Mouse (Mus musculus) spleen, postnatal 14 days (tissue): ENCODE measurements around the gene Sdhb.

Source experiments
- DNase-seq, 2 experiments: peaks; one replicate each; pipeline ENCODE4 v3.0.0; 2021 to 2022; ENCODE audit warnings: low spot score in 2 of 2

The Sdhb gene

GRCm38 (mm10) chr4:140960781-140961466 is at the start of gene Sdhb:
Gene Sdhb, plus strand, starts transcription at chr4:140961203.
- DNase-seq: peak; percentile 83 to 86

DNA sequence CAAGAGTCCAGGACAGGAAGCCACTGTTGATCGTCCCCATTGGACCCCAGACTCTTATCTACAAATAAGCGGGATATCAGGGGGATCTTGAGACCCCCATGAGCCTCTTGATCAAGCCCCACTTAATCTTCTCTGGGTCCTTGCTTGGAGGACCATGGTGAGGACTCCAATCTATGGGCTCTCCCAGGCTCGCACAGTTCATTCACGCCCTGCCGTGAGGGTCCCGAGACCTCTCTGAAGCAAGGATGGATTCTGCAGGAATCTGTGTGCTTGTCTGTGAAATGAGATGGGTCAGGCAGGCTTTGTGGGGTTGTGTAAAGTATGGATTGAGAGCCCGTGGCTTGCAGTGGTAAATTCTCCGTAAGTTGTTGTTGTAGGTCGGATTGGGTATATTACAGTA is 49.6 kb upstream of the Sdhb start:
- no peak for DNase-seq

DNA sequence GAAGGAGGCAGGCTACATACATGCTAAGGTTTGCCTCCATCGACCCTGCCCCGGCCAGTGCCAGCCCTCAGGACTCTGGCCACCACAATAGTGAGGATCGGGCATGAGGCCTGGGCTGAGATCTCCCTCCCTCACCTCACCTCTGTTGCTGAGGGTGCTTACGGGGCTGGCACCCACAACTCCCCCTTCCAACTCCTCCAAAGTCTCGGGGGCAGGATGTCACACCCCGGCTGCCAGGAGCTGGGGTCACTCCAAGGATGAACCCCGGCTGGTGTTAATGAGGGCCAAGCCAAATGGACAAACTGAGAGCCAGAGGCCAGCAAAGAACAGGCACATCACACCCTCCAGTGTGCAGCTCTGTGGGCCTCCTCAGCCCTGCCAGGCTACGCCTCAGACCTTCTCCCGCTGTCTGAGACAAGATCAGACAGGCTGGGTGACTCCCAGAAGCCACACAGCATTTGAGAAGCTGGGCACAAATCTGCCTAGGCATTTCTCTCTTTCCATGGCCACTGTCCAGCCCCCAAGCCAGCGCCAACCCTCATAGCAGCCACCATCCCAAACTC is 48.7 kb upstream of the Sdhb start:
- no peak for DNase-seq

DNA sequence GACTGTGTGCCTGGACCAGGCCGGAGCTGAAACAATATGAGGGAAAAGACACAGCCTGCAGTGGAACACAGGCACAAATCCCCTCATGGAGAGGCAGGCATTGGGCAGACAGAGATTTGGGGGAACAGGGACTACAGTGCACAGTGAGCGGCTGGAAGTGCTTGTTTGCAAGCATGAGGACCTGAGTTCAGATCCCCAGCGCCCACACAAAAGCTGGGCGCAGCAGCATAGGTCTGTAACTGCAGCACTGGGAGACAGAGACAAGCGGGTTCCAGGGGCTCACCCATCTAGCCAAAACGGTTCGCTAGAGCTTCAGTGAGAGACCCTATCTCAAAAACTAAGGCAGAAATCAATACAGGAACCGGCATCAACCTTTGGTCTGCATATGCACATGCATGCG is 47.4 kb upstream of the Sdhb start:
- peak in 1 of 2 experiments; percentile 3 for DNase-seq

DNA sequence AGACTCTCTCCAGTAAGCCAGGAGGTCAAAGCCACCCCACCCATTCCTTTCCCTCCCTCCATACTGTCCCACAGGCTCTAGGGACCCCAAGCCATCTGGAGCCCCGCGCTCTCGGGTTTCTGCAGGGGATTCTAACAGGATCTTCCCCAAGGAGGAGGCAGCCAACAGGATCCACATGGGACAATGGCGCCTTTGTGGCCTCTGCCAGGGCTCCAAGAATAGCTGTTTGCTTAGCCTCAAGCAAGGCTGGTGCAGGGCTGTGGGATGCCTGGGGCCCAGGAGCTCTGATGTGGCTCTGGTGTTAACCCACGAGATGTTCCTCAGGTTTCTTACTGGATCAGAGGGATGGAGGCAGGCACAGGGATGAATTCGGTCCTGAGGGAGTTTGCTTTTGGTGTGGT is 46.3 kb upstream of the Sdhb start:
- no peak for DNase-seq

GRCm38 (mm10) chr4:140915235-140915634 is 45.8 kb upstream of the Sdhb start:
- no peak for DNase-seq

DNA sequence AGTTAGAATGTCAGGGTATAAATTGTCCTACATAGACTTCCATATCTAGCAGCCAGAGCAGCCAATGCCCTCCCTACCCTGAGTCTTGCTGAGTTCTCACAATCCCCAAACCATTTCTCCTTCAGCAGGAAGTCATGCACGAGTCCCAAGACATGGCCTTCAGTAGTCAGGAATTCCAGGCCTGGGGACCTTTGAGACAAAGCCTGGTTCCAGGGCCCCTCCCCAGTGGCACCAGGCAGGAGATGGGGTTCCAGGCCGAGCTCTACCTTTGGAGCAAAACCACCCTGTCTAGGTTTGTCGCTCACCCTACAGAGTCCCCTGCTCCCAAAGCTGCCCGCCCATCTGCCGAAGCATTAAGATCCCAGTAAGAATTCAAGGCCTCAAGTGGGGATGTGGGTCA is 44.7 kb upstream of the Sdhb start:
- DNase-seq: no peak

DNA sequence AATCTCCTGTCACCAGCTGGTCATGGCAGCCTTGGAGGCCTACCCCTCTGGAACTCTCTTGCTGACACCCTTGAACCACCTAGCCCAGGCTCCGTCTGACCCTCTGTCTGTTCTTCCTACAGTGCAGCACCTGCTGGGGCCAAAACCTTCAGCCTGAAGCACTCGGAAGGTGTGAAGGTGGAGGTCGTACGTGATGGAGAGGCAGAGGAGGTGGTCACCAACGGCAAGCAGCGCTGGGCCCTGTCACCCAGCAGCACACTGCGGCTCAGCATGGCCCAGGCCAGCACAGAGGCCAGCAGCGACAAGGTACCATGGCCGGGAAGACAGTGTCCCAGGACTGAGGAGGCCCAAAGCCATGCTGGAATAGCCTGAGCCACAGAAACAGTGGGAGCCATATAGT is 43.6 kb upstream of the Sdhb start:
- no peak for DNase-seq

GRCm38 (mm10) chr4:140919974-140920836 is 40.8 kb upstream of the Sdhb start:
- DNase-seq: no peak

DNA sequence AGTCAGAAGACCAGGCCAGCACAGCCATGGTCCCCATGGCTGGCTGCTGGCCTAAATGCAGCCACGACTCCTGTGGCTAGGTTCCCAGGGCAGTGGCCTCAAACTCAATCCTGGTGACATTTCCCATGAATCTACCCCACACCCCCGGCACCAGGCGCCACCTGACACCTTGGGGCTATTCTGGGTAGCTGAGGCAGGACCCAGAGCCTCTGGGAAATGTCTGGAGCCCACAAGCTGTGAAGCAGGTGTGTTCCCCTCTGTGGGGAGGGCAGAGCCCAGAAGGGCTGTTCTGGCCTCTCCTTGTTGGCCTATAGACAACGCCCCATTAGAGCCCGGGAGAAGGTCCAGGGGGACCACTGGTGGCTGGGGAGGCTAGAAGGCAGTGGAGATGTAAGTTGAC is 38.5 kb upstream of the Sdhb start:
- no peak for DNase-seq

GRCm38 (mm10) chr4:140925648-140926047 is 35.4 kb upstream of the Sdhb start:
- DNase-seq: no peak

- DNase-seq: no peak
Observed at GRCm38 (mm10) chr4:140928349-140928748, 32.7 kb upstream of the Sdhb start.

GRCm38 (mm10) chr4:140929745-140930144 is 31.3 kb upstream of the Sdhb start:
- no peak for DNase-seq

DNA sequence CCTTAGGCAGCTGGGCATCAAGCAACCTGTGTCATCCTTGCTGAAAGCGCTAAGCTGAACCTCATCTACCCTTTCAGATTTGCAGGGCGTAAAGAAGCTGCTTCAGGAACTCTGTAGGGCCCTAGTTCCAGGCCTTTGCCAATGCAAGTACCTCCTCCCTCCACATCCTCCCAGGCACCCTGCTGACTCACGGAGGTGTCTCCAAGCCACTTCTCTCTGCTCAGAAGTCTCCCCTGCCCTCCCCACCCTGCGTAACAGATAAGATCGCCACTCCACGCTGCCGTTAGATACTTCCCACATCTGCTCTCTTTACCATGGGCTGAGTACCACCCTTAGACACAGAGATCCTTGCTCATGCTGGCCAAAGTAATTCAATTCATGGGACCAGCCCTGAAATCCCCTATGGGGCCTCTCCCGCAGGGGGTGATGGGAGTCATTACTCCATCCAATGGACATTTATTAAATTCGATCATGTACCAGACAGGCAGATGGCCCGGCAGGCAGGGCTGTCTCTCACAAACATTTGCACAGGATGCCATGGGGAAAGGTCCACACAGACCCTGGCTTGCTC is 30.0 kb upstream of the Sdhb start:
- DNase-seq: no peak

- DNase-seq: no peak
Observed at GRCm38 (mm10) chr4:140935643-140936042, 25.4 kb upstream of the Sdhb start.

- DNase-seq: peak; percentile 30 to 50
Observed at GRCm38 (mm10) chr4:140944356-140944755, 16.6 kb upstream of the Sdhb start.

DNA sequence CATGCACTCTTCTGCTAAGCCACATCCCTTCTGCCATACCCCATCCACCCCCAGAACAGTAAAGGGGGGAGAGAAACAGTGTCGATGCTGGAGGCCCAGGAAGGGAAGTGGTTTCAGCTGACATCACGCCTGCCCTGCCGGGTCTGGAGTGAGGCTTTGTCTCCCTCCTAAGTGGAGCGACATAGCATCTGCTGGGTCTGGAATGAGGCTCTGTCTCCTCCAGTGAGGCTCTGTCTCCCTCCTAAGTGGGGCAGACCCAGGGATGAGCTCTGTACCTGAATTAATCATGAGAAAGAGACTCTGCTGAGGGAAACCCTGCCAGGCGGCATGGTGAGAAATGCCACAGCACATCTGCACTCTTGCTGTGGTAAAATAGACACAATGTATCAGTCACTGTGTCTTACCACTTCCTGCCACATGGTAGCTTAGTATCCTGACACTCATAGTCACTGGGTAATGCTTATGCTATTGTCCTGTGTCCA is 16.0 kb upstream of the Sdhb start:
- no peak for DNase-seq

- DNase-seq: no peak
Observed at GRCm38 (mm10) chr4:140945571-140945970, 15.4 kb upstream of the Sdhb start.

GRCm38 (mm10) chr4:140946048-140946447 is 15.0 kb upstream of the Sdhb start:
- DNase-seq: no peak

DNA sequence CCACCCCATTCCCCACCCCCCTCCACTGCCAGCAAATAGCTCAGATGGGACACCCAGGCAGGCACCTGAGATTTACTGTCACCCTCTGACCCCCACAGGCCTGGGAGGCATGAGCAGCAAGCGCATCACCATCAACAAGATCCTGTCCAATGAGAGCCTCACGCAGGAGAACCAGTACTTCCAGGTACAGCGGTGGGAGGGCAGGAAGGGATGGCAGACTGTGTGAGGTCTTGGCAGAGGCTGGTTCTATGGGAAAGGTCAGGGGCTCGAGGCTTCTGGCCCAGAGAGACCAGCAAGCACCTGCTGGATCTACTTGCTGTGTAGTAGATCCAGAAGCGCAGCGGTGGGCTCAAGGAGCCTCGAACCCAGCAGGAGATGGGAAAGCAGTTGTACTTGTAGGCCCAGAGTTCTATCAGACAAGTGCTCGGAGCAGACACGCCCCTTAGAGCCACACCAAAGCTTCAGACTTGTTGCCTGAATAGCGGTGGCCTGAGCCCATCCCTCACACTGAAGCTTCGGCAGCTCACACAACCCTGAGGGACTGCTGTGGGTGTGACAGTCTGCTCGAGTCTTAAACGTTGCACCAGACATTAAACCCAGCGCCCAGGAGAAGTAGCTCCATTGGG is 14.3 kb upstream of the Sdhb start:
- DNase-seq: no peak

DNA sequence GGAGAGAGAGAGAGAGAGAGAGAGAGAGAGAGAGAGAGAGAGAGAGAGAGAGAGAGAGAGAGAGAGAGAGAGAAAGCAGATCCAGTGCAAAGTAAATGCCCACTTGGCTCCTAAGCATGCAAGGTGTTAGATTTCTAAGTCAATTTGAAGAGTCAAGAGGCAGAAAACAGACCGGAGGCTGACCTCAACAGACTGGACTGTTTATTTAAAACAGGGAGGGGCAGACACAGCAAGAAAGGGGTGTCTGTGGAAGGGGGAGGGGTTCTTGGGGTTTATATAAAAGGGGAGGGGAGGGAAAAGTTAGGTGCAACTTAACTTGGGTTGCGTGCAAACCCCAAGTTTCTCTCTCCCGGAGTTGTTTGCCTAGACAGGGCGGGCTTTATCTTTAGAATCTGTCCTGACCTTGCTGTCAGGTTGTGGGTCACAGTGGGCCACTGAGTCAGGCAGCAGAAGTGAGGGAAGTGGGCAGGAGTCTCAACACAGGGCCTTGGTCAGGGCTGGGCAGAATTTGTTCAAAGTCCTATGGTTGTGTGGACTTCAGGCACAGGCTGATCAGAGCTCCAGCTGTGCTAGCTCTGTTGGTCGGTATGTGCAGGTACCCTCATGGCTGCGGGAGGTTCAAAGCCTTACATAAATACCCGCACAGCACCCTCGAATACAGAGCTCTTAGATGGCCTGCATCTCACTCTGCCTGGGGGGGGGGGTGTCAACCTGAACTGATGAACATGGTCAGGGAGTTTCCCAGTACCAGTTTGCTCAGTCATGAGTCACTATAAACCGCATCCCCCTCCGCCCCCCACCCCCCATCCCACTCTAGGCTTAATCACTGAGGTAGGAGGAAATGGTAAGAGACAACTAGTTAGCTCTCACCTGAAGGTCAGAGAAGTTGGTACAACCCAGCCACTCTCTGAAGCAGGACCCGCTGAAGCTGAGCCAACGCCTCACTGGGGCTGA is 13.2 kb upstream of the Sdhb start:
- no peak for DNase-seq
